Mouse (Mus musculus): ENCODE measurements around the gene Mylk3.

GRCm38 (mm10) chr8:85431281-85432167 lies 45.4 kb upstream of the Mylk3 start:
- no peak for TF ChIP-seq CTCF (IDR thresholded peaks at IDR 0.05; ENCODE audit: insufficient read depth, low read length)
- no peak for TF ChIP-seq POLR2A (IDR thresholded peaks at IDR 0.05; ENCODE audit: borderline replicate concordance, extremely low read depth, low read depth, low read length)

Data from lung, adult 2 months (tissue).